Mouse (Mus musculus) lung, postnatal 0 days (tissue): ENCODE measurements around the gene Rps6kb2.

ENCODE experiments used
- CTCF ChIP-seq: IDR thresholded peaks from 2 replicates; pipeline ENCODE4 v1.5.1; 2016; ENCODE audit warnings: antibody characterized with exemption, mild to moderate bottlenecking
- EP300 ChIP-seq: IDR thresholded peaks from 2 replicates; pipeline ENCODE4 v1.6.1; 2016; ENCODE audit warnings: antibody characterized with exemption, mild to moderate bottlenecking, control low read depth

- TF ChIP-seq CTCF = no peak
- TF ChIP-seq EP300 = no peak
These were observed 6.4 kb downstream of the Rps6kb2 start for GRCm38 (mm10) chr19:4156771-4157170.
